Mouse (Mus musculus) spleen, adult 2 months (tissue): Measurements from ENCODE around the gene Bend3. TPM values are rescaled to one million over a fixed set of nuclear protein-coding genes. Genes with fewer than 3 reads are reported as not detected.

Experiments used
- DNase-seq, 2 experiments: peaks; one replicate each; pipeline versions ENCODE4 v3.0.0 to v3.0.0-alpha.2; 2012 to 2021; ENCODE audit warnings: low spot score in 2 of 2, low read depth in 1 of 2
- H3K27ac ChIP-seq: fragments of 200-500 bp; 2 replicates; pipeline ENCODE4 v1.5.1; 2012; ENCODE audit warnings: low read length, inconsistent platforms; ENCODE audit not compliant: insufficient read depth
- H3K27me3 ChIP-seq: fragments of 200-500 bp; 2 replicates; pipeline ENCODE4 v1.6.1; 2012; ENCODE audit warnings: mild to moderate bottlenecking, moderate library complexity, low read length, inconsistent platforms; ENCODE audit not compliant: control insufficient read depth, insufficient read depth
- H3K36me3 ChIP-seq: fragments of 200-500 bp; 2 replicates; pipeline ENCODE4 v1.6.1; 2012; ENCODE audit warnings: mild to moderate bottlenecking, low read length, inconsistent platforms; ENCODE audit not compliant: control insufficient read depth, insufficient read depth
- H3K4me1 ChIP-seq: fragments of 200-500 bp; 2 replicates; pipeline ENCODE4 v1.6.1; 2011; ENCODE audit warnings: inconsistent platforms; ENCODE audit not compliant: control insufficient read depth, insufficient read depth, insufficient read length
- H3K4me3 ChIP-seq: fragments of 200-500 bp; 2 replicates; pipeline ENCODE4 v1.5.1; 2011; ENCODE audit warnings: mild to moderate bottlenecking, inconsistent platforms; ENCODE audit not compliant: insufficient read depth, insufficient read length; ENCODE audit errors: extremely low read depth
- CTCF ChIP-seq: fragments of 200-500 bp; IDR thresholded peaks from 2 replicates; pipeline ENCODE4 v1.5.1; 2011; ENCODE audit warnings: mild to moderate bottlenecking, inconsistent platforms; ENCODE audit not compliant: insufficient read depth, insufficient read length, insufficient replicate concordance; ENCODE audit errors: extremely low read depth
- POLR2A ChIP-seq: fragments of 200-500 bp; IDR thresholded peaks from 2 replicates; pipeline ENCODE4 v1.6.1; 2011; ENCODE audit warnings: low read depth, low read length, inconsistent platforms
- WGBS: fragments of 180-500 bp; shearing (Covaris S2); methylation state at CpG from one replicate; pipeline ENCODE4 v1.1.7; 2018; 5-methylcytosine and 5-hydroxymethylcytosine counted together
- polyA plus RNA-seq: library from polyadenylated mRNA; depleted of rRNA; stranded (reverse); fragments of >200 nt; gene quantifications from 2 replicates; pipeline ENCODE4 v1.2.3, GENCODE M21; 2012

Bend3 gene
- polyA plus RNA-seq, 1 experiment: 2.1 TPM

DNA sequence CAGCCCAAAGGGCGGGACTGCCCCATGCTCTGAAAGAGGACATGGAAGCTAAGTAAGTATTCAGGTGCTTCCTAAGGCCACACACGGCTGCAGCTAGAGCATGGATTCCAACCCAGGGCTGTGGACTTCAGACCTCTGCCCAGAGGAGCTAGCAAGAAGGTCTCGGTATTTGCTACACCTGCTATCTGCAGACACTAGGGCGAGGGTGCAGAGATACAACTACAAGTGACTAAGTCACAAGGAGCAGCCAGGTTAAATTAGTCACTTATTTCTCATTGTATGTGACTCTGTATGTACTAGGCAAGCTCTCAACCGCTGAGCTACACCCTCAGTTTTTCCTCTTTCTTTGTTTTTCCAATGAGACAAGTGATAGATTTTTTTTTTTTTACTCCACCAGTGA lies 15.8 kb upstream of the Bend3 start:
- H3K27me3 ChIP-seq: no peaks in the 10 kb centered on the region
- H3K4me1 ChIP-seq: no peaks in the 10 kb centered on the region
- DNase-seq: no peak
- WGBS: 91% methylated on average over 5 of the region's 5 CpGs
- no peak overlapping the region for H3K4me3 ChIP-seq
- H3K36me3 ChIP-seq: no peaks in the 10 kb centered on the region
- TF ChIP-seq POLR2A (no peak), CTCF (no peak)
- H3K27ac ChIP-seq: no peak overlapping the region

DNA sequence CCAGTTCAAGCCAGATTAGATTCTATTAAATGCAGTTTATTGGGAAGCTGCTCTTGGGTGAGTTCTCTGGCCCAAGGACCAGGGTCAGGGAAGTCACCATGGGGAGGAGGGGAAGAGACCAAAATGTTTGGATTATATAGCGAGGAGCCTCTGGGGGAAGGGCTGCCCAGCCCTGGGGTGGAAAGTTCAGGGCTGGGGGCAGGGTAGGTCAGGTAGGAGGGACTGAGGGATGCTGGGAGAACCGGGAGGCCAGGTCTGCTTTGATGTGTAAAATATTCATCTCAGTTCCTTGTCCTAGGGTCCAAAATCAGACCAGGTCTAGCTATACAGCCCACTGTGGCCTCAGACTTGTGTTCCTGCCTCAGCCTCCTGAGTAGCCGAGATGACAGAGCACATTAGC lies 15.4 kb upstream of the Bend3 start:
- TF ChIP-seq CTCF (no peak), POLR2A (no peak)
- H3K36me3 ChIP-seq: no peaks in the 10 kb centered on the region
- 84% methylated on average over 3 of the region's 3 CpGs for WGBS
- DNase-seq: no peak
- no peak overlapping the region for H3K4me3 ChIP-seq
- H3K4me1 ChIP-seq: no peaks in the 10 kb centered on the region
- no peaks in the 10 kb centered on the region for H3K27me3 ChIP-seq
- H3K27ac ChIP-seq: no peak overlapping the region

- WGBS: 91% methylated on average over 2 of the region's 2 CpGs
- DNase-seq: no peak
- Histone ChIP-seq H3K36me3 (no peaks in the 10 kb centered on the region), H3K4me3 (no peak overlapping the region), H3K27me3 (no peaks in the 10 kb centered on the region), H3K4me1 (no peaks in the 10 kb centered on the region), H3K27ac (no peak overlapping the region)
- TF ChIP-seq CTCF: no peak
- TF ChIP-seq POLR2A: no peak
Observed at GRCm38 (mm10) chr10:43466223-43466622, 12.4 kb upstream of the Bend3 start.

DNA sequence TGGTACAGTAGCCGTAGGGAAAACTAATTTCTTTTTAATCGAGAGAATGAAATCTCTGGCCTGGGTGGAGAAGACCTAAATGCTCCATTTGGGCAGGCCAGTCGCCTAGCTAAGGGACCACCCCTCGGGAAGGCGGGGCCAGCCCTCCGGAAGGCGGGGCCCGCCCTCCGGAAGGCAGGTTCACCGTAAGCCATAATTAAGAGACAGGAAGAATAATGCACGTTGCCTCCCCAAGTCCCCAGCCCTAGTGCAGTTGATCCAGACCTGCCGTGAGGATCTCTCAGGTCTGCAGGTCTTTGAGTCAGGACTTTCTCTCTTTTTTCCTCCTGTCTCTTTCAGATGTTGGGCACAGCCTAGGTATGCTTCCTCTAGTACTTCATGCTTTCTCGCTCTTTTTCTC lies 11.0 kb upstream of the Bend3 start:
- peak in 1 of 2 experiments; percentile 7 for DNase-seq
- H3K4me3 ChIP-seq: no peak overlapping the region
- 43% methylated on average over 13 of the region's 13 CpGs for WGBS

GRCm38 (mm10) chr10:43468293-43468692 lies 10.3 kb upstream of the Bend3 start:
- Histone ChIP-seq H3K27me3 (no peaks in the 10 kb centered on the region), H3K27ac (no peak overlapping the region), H3K4me1 (no peaks in the 10 kb centered on the region), H3K4me3 (no peak overlapping the region), H3K36me3 (no peaks in the 10 kb centered on the region)
- 93% methylated on average over 6 of the region's 6 CpGs for WGBS
- DNase-seq: no peak
- TF ChIP-seq CTCF (no peak), POLR2A (no peak)

More for the DNA sequence above, 11.0 kb upstream of the Bend3 start:
- no peaks in the 10 kb centered on the region for H3K36me3 ChIP-seq
- TF ChIP-seq POLR2A (no peak), CTCF (no peak)
- H3K27me3 ChIP-seq: no peaks in the 10 kb centered on the region
- no peak overlapping the region for H3K27ac ChIP-seq
- H3K4me1 ChIP-seq: no peaks in the 10 kb centered on the region

- Histone ChIP-seq H3K4me3 (no peak overlapping the region), H3K4me1 (no peaks in the 10 kb centered on the region; the same call in none of the 2 replicates), H3K27ac (no peak overlapping the region), H3K27me3 (peaks cover 10% of the 10 kb centered on the region; the same call in 1 of the 2 replicates), H3K36me3 (no peaks in the 10 kb centered on the region)
- WGBS: 29% methylated on average over 4 of the region's 4 CpGs
- TF ChIP-seq CTCF (no peak; the same call in 1 of the 2 replicates), POLR2A (no peak)
- DNase-seq: peak in 1 of 2 experiments; percentile 15
Observed at GRCm38 (mm10) chr10:43475376-43475775, 3.3 kb upstream of the Bend3 start.

DNA sequence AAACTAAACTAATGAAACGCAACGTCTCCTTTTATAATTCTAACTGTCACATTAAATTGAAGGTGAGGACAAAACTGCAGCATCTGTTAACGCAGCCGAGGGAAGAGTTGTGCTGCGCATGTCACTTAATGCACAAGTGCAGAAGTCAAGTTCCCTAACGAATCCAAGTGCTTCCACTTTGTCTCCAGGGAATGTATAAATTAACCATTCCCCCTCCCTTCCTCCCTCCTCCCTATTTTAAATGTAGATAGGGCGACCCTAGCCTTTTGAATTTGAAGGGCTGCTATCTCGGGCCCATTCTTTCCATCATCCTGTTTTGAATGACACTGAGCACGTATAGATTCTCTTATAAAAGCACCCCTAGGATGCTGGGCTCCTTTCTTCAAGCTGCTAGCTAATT lies 1.2 kb upstream of the Bend3 start:
- WGBS: 74% methylated on average over 9 of the region's 9 CpGs
- H3K4me3 ChIP-seq: no peak overlapping the region

More for the DNA sequence above, 1.2 kb upstream of the Bend3 start:
- Histone ChIP-seq H3K27me3 (peaks cover 10% of the 10 kb centered on the region; the same call in 1 of the 2 replicates), H3K27ac (no peak overlapping the region), H3K36me3 (no peaks in the 10 kb centered on the region), H3K4me1 (no peaks in the 10 kb centered on the region; the same call in none of the 2 replicates)
- TF ChIP-seq CTCF (no peak), POLR2A (no peak)
- no peak for DNase-seq
